Mouse (Mus musculus) kidney, postnatal 0 days (tissue): ENCODE measurements at regions not wholly inside any gene's neighbourhood (a gene's known extent, or its start where the extent isn't known, plus 50 kb on each side); places are given as distances from the start of the nearest gene placed in this dataset.

Experiments
- ATAC-seq: fragments of 200-750 bp; cut with Nextera tagmentation; replicated peaks from 2 replicates; pipeline ENCODE4 v1.8.0; 2017; ENCODE audit warnings: low read depth, moderate number of reproducible peaks, moderate TSS enrichment, moderate library complexity; ENCODE audit not compliant: low FRiP score
- DNase-seq: peaks from one replicate; pipeline ENCODE4 v3.0.0-alpha.2; 2016; ENCODE audit warnings: low spot score
- H3K27ac ChIP-seq: fragments of 300-500 bp; sonication (generic); 2 replicates; pipeline ENCODE4 v1.5.1; 2014; ENCODE audit warnings: mild to moderate bottlenecking
- H3K27me3 ChIP-seq: fragments of 300-500 bp; sonication (generic); 2 replicates; pipeline ENCODE4 v1.6.1; 2014; ENCODE audit warnings: low read length, mixed read lengths; ENCODE audit not compliant: insufficient read depth
- H3K36me3 ChIP-seq: fragments of 300-500 bp; sonication (generic); 2 replicates; pipeline ENCODE4 v1.6.1; 2014; ENCODE audit warnings: low read length, mixed read lengths; ENCODE audit not compliant: insufficient read depth
- H3K4me1 ChIP-seq: fragments of 300-500 bp; sonication (generic); replicated peaks from 2 replicates; pipeline ENCODE4 v1.6.1; 2014; ENCODE audit warnings: antibody characterized with exemption, low read length, mixed read lengths; ENCODE audit not compliant: insufficient read depth
- H3K4me2 ChIP-seq: fragments of 300-500 bp; sonication (generic); 2 replicates; pipeline ENCODE4 v1.6.1; 2014; ENCODE audit warnings: mild to moderate bottlenecking, low read length, moderate library complexity, mixed read lengths
- H3K4me3 ChIP-seq: fragments of 300-500 bp; sonication (generic); replicated peaks from 2 replicates; pipeline ENCODE4 v1.5.1; 2014; ENCODE audit warnings: low read depth, low read length
- H3K9ac ChIP-seq: fragments of 300-500 bp; sonication (generic); 2 replicates; pipeline ENCODE4 v1.6.1; 2014; ENCODE audit warnings: low read depth, low read length
- H3K9me3 ChIP-seq: fragments of 300-500 bp; sonication (generic); replicated peaks from 2 replicates; pipeline ENCODE4 v1.6.1; 2016; ENCODE audit warnings: low read length, inconsistent platforms, mixed read lengths
- CTCF ChIP-seq: IDR thresholded peaks from 2 replicates; pipeline ENCODE4 v1.5.1; 2016; ENCODE audit warnings: antibody characterized with exemption, low read depth, mild to moderate bottlenecking, moderate library complexity
- WGBS: fragments of 180-500 bp; shearing (Covaris S2); extraction: QIAGEN DNeasy Blood & Tissue Kit; methylation state at CpG from one replicate; pipeline ENCODE4 v1.1.7; 2014; 5-methylcytosine and 5-hydroxymethylcytosine counted together

DNA sequence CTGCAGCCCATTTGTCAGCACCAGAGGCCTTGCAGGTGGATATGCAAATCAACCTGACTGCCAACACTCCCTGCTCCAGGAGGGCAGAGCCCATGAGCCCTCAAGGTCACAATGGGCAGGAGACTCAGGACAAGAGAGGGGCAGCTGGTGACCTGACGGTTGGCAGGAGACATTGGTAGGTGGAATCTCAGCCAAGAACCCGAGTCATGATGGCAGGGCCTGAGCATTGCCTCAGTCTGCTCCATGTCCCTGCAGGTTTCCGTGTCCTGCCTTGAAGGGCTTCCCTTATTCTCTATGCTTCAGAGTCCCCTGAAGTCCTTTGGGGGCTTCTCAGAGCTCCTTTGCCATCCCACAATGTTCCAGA is 51.7 kb upstream of the Sulf2 start:
- WGBS = 60% methylated on average over 3 of the region's 3 CpGs
- no peak for TF ChIP-seq CTCF
- ATAC-seq (no peak), DNase-seq (no peak)
- H3K4me1 ChIP-seq = no peaks in the 10 kb centered on the region
- no peak overlapping the region for H3K9ac ChIP-seq
- no peak overlapping the region for H3K4me3 ChIP-seq
- no peak overlapping the region for H3K27ac ChIP-seq
- H3K9me3 ChIP-seq = no peaks in the 10 kb centered on the region
- H3K36me3 ChIP-seq = no peaks in the 10 kb centered on the region
- no peak overlapping the region for H3K4me2 ChIP-seq
- H3K27me3 ChIP-seq = no peaks in the 10 kb centered on the region

- Histone ChIP-seq H3K4me2 (no peak overlapping the region), H3K27ac (no peak overlapping the region), H3K9me3 (no peaks in the 10 kb centered on the region), H3K36me3 (no peaks in the 10 kb centered on the region), H3K4me1 (no peaks in the 10 kb centered on the region), H3K27me3 (no peaks in the 10 kb centered on the region), H3K9ac (no peak overlapping the region), H3K4me3 (no peak overlapping the region)
- DNase-seq (peak; percentile 59), ATAC-seq (no peak)
- no peak for TF ChIP-seq CTCF
- 54% methylated on average over 5 of the region's 5 CpGs for WGBS
Measured at GRCm38 (mm10) chr2:166206396-166207144, 51.1 kb upstream of the Sulf2 start.
